Mouse (Mus musculus) hematopoietic stem cell, adult 5-6 weeks (primary cell): ENCODE measurements around the gene Gm49353. TPM values are rescaled to one million over a fixed set of nuclear protein-coding genes. Genes with fewer than 3 reads are reported as not detected.

Experiments used
- ATAC-seq, 2 experiments: fragments of 125-278 bp in 1 of 2; replicated peaks in 1 of 2; 2 replicates each; pipeline ENCODE4 v1.8.0; 2016 to 2017; ENCODE audit warnings: inconsistent platforms in 2 of 2, mild to moderate bottlenecking in 2 of 2, moderate number of reproducible peaks in 2 of 2, low read depth in 1 of 2, moderate TSS enrichment in 1 of 2; ENCODE audit not compliant: low FRiP score in 2 of 2, poor library complexity in 2 of 2, severe bottlenecking in 2 of 2, insufficient read depth in 1 of 2, low TSS enrichment in 1 of 2
- total RNA-seq: library from RNA; stranded (forward); fragments of 172-1452, 232-1000 nt; gene quantifications from 2 replicates; pipeline ENCODE4 v1.2.3, GENCODE M21; 2017

Gene Gm49353
- total RNA-seq, 1 experiment from 2014 or later, result not detected

DNA sequence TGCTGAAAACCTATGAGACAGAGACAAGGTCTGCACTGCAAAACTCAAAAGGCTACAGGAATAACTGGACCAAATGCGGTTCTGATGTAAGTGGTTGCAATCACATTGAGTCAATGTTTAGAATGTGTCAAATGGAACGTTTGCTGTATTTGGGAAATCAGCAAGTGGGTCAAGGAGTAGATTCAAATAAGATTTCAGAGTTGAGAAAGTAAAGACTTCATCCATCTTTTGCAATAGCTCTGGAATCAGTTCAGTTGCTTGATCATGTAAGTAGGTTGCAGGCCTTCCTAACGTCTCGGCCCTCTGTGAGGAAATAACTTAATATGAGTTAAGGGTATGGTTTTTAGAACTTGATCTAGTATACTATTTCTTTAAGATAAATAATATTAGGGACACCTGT, 26.6 kb downstream of the Gm49353 start:
- ATAC-seq, result no peak

DNA sequence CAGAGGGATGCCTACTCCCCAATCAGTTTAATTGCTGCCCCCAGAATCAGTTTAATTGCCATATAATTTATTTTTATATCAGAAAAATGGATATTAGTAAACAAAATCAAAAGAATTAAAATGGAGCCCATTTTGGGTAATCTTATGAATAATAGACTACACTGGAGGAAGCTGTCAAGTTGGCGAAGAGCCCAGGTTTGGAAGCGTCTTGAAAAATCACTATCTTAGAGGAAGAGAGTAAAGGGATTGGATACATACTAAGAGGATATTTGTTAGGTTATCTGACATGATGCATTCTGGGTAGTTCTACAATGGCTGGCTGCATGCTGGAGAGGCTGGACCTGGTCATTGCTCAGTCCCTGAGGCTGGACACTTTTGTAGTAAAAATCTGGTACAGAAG, 32.5 kb downstream of the Gm49353 start:
- no peak for ATAC-seq

Other genes starting within 250 kb of the Gm49353 start
- not detected in 2 replicates for gene 2310057J18Rik, start 212.7 kb upstream of the Gm49353 start, total RNA-seq
- not detected in 2 replicates for gene Soga3, start 55.1 kb upstream of the Gm49353 start, total RNA-seq
- gene 9330159F19Rik, start 12.7 kb downstream of the Gm49353 start, total RNA-seq, result not detected in 2 replicates
- 40.0 and 51.8 TPM in 2 replicates for gene Echdc1, start 114.2 kb downstream of the Gm49353 start, total RNA-seq
- 81.9 and 82.3 TPM in 2 replicates for gene Rnf146, start 163.5 kb downstream of the Gm49353 start, total RNA-seq